ENCODE assay signal across 22 mouse cellular contexts in genomic region chr1:52397460-52397859, GRCm38 (mm10).
DNase-seq lines count a peak whose midpoint lies in the region; ATAC-seq lines count a peak whose summit lies in the region.
"Had no signal": no experiment of that assay in that cellular context is flagged by ENCODE, and none has a peak within 500 bp of the region (broad histone marks: within the 10 kb centered on the region; RNA-seq: fewer than 3 reads in every experiment).

No protein-coding gene starts in this region.

- H3K27ac ChIP-seq in hindbrain, embryonic 13.5 days = no peak overlapping the region
- H3K27ac ChIP-seq: embryonic facial prominence, embryonic 15.5 days; forebrain, embryonic 10.5 days; gastrocnemius, adult 2 months; heart, embryonic 13.5 days; hindbrain, embryonic 12.5 days had no signal

- no peaks in the 10 kb centered on the region for H3K27me3 ChIP-seq in hindbrain, embryonic 13.5 days
- H3K27me3 ChIP-seq: embryonic facial prominence, embryonic 15.5 days; heart, embryonic 13.5 days; hindbrain, embryonic 12.5 days had no signal

- peak; percentile 17 for DNase-seq in embryo, embryonic 10 days (ENCODE audit: low spot score)
- no peak for DNase-seq in embryo, embryonic 10.5 days (ENCODE audit: low spot score)
- DNase-seq in embryo, embryonic 11.5 days (ENCODE audit: low read depth, low spot score) = peak; percentile 5
- peak; percentile 29 for DNase-seq in retina, postnatal 7 days (ENCODE audit: low read depth, low spot score)
- no peak for DNase-seq in thymus, postnatal 25 days
- DNase-seq in spleen, postnatal 4 days (ENCODE audit: low spot score in 2 of 2) = no peak
- DNase-seq: adrenal gland, postnatal 14 days; cerebellum, adult 18-20 months; cerebellum, adult 9-11 months; cerebellum, postnatal 36 days; gastrocnemius, adult 2 months; gastrocnemius, postnatal 25 days; heart, adult 11 months; heart, postnatal 36 days had no signal

- no peaks in the 10 kb centered on the region for H3K4me1 ChIP-seq in hindbrain, embryonic 13.5 days (replicated peaks)
- H3K4me1 ChIP-seq: embryonic facial prominence, embryonic 15.5 days; forebrain, embryonic 10.5 days; heart, embryonic 13.5 days had no signal

- WGBS in hindbrain, embryonic 13.5 days = 59% methylated on average over 3 of the region's 3 CpGs

- no peak overlapping the region for H3K4me3 ChIP-seq in hindbrain, embryonic 13.5 days
- H3K4me3 ChIP-seq: embryonic facial prominence, embryonic 15.5 days; erythroblast, embryonic 14.5 days; forebrain, embryonic 10.5 days; gastrocnemius, adult 2 months; heart, embryonic 13.5 days; hindbrain, embryonic 12.5 days had no signal

- no peak overlapping the region for H3K4me2 ChIP-seq in hindbrain, embryonic 13.5 days
- H3K4me2 ChIP-seq: embryonic facial prominence, embryonic 15.5 days; heart, embryonic 13.5 days; hindbrain, embryonic 12.5 days had no signal

- no peaks in the 10 kb centered on the region for H3K9me3 ChIP-seq in hindbrain, embryonic 13.5 days
- H3K9me3 ChIP-seq: embryonic facial prominence, embryonic 15.5 days; forebrain, embryonic 10.5 days; heart, embryonic 13.5 days; hindbrain, embryonic 12.5 days had no signal

- no peaks in the 10 kb centered on the region for H3K36me3 ChIP-seq in hindbrain, embryonic 13.5 days
- H3K36me3 ChIP-seq: embryonic facial prominence, embryonic 15.5 days; forebrain, embryonic 10.5 days; heart, embryonic 13.5 days; hindbrain, embryonic 12.5 days had no signal

- ATAC-seq in megakaryocyte progenitor cell, adult 5-6 weeks (replicated peaks; ENCODE audit: poor library complexity) = peak; percentile 54
- no peak for ATAC-seq in hindbrain, embryonic 13.5 days (ENCODE audit: low FRiP score)
- ATAC-seq: forebrain, embryonic 14.5 days had no signal

- no peak overlapping the region for H3K9ac ChIP-seq in hindbrain, embryonic 13.5 days
- H3K9ac ChIP-seq: embryonic facial prominence, embryonic 15.5 days; heart, embryonic 13.5 days; hindbrain, embryonic 12.5 days had no signal

Comparison
In these comparisons a context has a peak if more than half of its experiments do, and no peak if none do; other contexts are left out.
1. DNase-seq: peak in embryo, embryonic 10 days (single experiment), embryo, embryonic 11.5 days (single experiment) and retina, postnatal 7 days (single experiment); none in embryo, embryonic 10.5 days (single experiment), thymus, postnatal 25 days (single experiment) and spleen, postnatal 4 days (0 of 2).